Mouse (Mus musculus) liver, embryonic 14.5 days (tissue): Measurements from ENCODE around the gene Dhx58.

Source experiments
- CTCF ChIP-seq: IDR thresholded peaks from 2 replicates; pipeline ENCODE4 v1.5.1; 2016; ENCODE audit warnings: antibody characterized with exemption, low read depth, control low read depth
- EP300 ChIP-seq: IDR thresholded peaks from 2 replicates; pipeline ENCODE4 v1.6.1; 2016; ENCODE audit warnings: antibody characterized with exemption, low read depth

DNA sequence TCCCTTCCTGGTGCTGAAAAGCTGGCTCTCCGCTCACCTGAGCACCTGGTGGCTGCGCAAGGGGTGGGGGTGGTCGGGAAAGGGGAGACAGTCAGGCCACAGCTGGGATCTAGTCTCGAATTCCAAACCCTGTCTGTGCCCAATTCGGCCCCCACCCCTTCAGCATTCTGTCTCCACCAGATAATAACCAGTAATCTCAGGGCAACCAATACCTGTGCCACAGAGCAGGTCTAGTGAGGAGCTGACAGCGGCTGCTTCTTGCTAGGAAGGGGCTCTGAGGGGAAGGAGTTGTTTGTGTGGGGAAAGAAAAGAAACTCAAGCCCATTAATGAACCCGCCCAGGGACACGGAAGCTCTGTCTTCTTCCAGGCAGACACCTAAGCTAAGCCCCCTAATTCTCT, 52.9 kb downstream of the Dhx58 start:
- TF ChIP-seq CTCF = no peak
- TF ChIP-seq EP300 = no peak
